Mouse (Mus musculus): ENCODE results near the gene Olfr497. TPM values are rescaled to one million over a fixed set of nuclear protein-coding genes. Genes with fewer than 3 reads are reported as not detected.

The Olfr497 gene
- not detected for total RNA-seq (2023)

DNA sequence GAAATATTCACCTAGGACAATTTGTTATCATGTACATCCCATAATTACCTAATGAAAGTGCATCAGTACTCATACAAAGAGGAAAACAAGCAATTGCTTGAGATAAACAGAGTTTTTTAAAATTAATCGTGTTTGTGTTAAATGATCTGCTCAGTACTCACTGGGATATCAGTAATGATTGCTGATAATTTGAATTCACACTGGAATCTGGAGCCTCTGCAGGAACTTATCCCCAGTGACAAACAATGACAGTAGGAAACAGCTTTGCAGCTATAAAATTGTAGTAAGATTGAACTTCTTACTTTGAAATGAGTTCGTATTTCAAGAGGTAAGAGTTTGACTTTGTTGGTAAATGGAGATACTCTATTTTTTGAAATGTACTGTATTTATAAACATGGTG lies at the start of gene Olfr497:
TSS of gene Olfr497 (plus strand) at position 301 of the 400 bp plus-strand sequence.

DNA sequence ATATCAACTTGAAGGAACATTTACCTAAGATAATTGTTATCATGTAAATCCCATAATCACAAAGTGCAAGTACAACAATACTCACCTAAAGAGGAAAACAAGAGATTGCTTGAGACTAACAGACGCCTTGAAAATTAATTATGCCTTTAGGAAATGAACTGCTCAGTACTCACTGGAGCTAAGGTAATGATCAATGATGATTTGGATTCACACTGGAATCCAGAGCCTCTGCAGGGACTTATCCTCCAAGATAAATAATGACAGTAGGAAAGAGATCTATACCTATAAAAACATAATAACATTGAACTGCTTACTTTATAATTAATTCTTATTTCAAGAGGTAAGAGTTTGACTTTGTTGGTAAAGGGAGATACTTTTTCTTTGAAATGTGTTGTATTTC lies 27.4 kb upstream of the Olfr497 start, which contains the start of gene Olfr495:
TSS of gene Olfr495 (plus strand) at position 301 of the 400 bp plus-strand sequence.

DNA sequence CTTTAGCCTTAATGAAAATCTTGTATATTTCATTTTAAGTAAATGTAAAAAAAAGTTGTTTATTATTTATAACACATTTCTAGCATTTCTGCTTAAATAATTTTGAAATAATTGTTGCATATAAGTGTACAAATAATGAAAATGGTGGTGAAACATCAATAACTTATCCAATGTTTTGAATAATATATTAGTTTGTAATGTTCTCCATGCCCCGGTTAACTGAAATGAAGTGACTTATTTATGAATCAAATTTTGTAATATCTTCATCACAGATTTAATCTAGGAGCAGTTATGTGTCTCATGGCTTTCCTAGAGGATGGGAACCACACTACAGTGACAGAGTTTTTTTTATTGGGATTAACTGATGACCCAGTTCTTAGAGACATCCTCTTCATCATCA lies 44.8 kb downstream of the Olfr497 start, which contains the start of gene Olfr498:
TSS of gene Olfr498 (plus strand) at position 301 of the 400 bp plus-strand sequence.

Other genes with a start within 250 kb of the Olfr497 start
- not detected for gene Olfr486, start 247.7 kb upstream of the Olfr497 start, total RNA-seq (2023)
- gene Olfr487, start 205.8 kb upstream of the Olfr497 start, total RNA-seq (2023): not detected
- gene Olfr488, start 162.1 kb upstream of the Olfr497 start, total RNA-seq (2023): not detected
- not detected for gene Olfr490, start 131.5 kb upstream of the Olfr497 start, total RNA-seq (2023)
- not detected for gene Olfr491, start 107.0 kb upstream of the Olfr497 start, total RNA-seq (2023)
- gene Olfr492, start 96.7 kb upstream of the Olfr497 start, total RNA-seq (2023): not detected
- not detected for gene Olfr493, start 73.4 kb upstream of the Olfr497 start, total RNA-seq (2023)
- gene Olfr494, start 55.1 kb upstream of the Olfr497 start, total RNA-seq (2023): not detected
- gene Olfr495, start 27.3 kb upstream of the Olfr497 start, total RNA-seq (2023): not detected
- not detected for gene Olfr498, start 44.9 kb downstream of the Olfr497 start, total RNA-seq (2023)
- not detected for gene Olfr502, start 104.6 kb downstream of the Olfr497 start, total RNA-seq (2023)
- gene Olfr503, start 124.1 kb downstream of the Olfr497 start, total RNA-seq (2023): not detected
- not detected for gene Olfr504, start 145.4 kb downstream of the Olfr497 start, total RNA-seq (2023)
- gene Olfr506, start 190.4 kb downstream of the Olfr497 start, total RNA-seq (2023): not detected
- not detected for gene Olfr507, start 201.4 kb downstream of the Olfr497 start, total RNA-seq (2023)
- not detected for gene Olfr508, start 209.6 kb downstream of the Olfr497 start, total RNA-seq (2023)
- gene Olfr509, start 231.5 kb downstream of the Olfr497 start, total RNA-seq (2023): not detected
- not detected for gene Olfr510, start 246.0 kb downstream of the Olfr497 start, total RNA-seq (2023)